Mouse (Mus musculus) left cerebral cortex, adult 11 months (tissue): ENCODE measurements around the gene Slf2.

Source experiments
- DNase-seq: peaks from one replicate; pipeline ENCODE4 v3.0.0; 2022; ENCODE audit warnings: low spot score

Slf2 gene

DNA sequence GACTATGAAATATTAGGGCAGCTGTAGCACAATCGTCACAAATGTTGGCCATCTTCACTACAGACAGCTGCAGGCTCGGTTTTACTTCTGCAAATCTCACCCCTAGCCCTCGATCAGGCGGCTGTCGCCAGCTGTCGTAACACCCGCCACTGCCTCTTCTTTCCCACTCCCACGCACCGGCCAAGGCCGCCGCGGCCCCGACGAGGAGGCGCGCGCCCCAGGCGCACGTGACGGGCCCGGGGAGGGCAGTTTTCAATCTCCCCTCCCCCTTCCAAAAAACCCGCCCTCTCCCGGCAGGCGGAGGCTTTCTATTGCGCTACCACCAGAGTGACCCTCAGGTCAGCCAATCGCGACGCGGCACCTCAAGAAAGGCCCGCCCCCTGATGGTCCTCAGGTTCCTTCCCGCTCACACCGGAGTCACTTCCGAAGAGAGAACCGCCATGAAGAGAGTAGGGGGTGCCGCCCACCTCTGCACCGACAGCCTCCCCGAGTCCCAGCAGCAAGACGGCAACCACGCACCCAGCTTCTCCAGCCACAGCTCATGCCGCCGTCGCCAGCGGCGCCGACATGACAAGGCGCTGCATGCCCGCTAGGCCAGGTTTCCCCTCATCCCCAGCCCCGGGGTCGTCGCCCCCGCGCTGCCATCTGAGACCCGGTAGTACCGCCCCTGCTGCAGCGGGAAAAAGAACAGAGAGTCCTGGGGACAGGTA, at the start of gene Slf2:
Gene Slf2, plus strand, starts transcription at position 408 of the 710 bp plus-strand sequence.
- DNase-seq, result peak; percentile 98

DNA sequence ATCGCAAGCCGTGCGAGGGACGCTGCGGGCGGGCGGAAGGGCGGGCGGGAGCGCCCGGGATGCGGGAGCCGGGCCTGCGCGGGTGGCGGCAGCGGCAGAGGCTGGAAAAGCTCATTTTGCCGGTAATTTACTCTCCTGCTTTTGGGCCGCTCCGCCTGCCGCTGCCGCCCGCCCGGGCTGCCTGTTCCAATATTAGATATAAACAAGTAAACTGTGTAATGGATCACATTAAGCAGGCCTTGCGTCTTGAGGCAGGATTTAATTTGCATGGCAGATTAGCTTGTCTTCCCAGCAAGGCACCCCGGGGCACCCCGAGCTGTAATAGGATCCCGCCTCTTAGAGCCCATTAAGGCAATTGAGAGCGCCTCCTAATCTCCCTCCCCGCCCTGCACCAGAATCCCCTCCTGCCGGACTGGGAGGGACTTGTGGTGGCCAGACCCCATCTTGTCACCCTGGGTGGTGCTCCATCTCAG, 48.4 kb upstream of the Slf2 start:
- no peak for DNase-seq

GRCm38 (mm10) chr19:44884331-44884730, 46.6 kb upstream of the Slf2 start:
- no peak for DNase-seq

- no peak for DNase-seq
These were observed 44.5 kb upstream of the Slf2 start for GRCm38 (mm10) chr19:44886475-44886874.

DNA sequence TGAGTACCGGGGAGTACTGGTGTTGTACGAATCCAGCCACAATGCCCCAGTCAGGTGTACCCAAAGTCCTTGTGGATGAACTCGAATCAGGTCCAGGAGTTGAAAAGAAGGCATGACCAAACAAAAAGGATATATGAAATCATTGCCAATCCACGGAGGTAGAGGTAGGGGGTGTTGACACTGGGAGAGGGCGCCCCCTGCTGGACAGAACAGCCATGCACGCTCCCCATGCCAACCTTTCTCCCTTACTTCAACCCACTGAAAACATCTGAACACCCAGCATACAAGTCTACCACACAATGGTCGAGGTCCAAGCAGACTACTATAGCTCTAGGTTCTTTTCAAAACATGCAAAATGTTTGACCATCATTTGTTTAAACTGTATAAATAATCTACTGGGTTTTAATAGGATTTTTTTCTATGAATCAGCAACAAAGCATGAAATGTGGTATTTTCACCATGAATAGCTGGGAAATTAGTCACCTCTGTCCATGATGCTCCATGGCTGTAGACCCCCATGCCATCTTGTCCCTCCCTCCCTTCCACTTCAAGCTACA, 43.2 kb upstream of the Slf2 start:
- peak; percentile 21 for DNase-seq

DNA sequence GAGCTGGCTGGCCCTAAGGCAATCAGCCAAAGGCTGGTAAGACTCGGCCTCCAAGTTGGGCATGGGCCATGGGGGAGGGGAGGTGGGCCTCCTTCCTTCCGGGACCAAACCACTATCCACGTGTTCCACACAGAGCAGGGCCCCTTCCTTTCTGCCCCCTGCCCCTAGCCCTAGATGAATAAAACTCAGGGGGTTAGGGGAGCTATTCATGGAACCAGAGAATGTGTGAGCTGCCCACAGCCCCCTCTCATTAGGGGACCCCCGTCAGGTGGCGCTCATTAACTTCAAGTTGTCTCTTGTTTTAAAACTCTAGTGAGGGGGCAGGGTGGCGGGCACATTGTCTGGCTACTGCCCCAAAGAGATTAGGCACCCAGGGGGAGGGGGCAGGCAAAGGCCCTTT, 41.4 kb upstream of the Slf2 start:
- DNase-seq, result no peak

GRCm38 (mm10) chr19:44891446-44891845, 39.5 kb upstream of the Slf2 start:
- no peak for DNase-seq

DNA sequence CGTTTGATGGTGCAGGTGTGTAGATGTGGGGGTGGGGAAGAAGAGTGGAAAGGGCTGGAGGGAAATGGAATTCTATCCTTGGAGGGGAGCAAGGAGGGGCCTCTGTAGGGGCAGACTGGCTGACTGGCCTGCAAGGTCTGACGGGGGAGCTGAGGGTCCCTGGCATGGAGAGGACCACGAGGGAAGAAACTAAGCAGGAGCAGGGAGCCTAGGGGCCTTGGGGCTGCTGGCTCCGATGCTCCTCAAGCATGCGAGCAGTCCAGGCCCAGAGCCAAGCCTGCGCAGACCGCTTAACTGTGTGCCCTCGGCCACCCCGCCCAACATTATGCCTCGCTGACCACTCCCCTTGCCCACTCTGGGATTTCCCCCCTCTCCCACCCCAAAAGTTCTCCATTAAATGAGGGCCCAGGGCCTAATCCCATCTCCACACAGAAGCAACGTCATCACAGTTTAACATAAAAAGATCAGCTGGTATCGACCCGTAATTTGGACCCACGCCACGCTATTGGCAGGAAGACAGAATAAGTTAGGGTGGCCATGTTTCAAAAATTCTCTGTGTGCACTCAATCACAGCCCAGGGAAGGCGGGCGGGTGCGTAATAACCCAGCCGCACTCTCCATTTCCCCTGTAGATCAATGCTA, 37.6 kb upstream of the Slf2 start:
- DNase-seq, result no peak

- DNase-seq, result peak; percentile 34
These were observed 35.7 kb upstream of the Slf2 start for GRCm38 (mm10) chr19:44895245-44895644.

DNA sequence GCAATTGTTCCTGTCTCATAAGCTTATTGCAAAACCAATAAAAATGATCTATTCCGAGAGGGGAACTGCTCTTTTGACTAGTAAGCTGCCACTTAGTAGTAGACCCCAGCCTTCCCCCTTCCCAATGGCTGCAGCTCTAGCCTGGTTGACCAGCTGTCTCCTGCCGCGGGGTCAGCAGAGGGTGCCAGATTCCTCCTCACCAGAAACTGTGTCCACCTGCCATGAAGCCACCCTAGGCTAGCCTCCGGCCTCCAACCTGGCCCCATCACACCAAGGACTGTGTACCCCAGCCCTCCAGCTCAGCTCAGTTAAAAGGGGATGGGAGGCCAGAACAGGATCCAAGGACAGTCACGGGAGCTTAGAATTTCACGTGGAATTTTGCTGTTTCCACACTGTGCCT, 34.5 kb upstream of the Slf2 start:
- DNase-seq, result no peak

- DNase-seq, result no peak
These were observed 33.4 kb upstream of the Slf2 start for GRCm38 (mm10) chr19:44897521-44897920.

GRCm38 (mm10) chr19:44898646-44899045, 32.3 kb upstream of the Slf2 start:
- DNase-seq, result no peak

- DNase-seq, result no peak
These were observed 31.7 kb upstream of the Slf2 start for GRCm38 (mm10) chr19:44899104-44899793.

DNA sequence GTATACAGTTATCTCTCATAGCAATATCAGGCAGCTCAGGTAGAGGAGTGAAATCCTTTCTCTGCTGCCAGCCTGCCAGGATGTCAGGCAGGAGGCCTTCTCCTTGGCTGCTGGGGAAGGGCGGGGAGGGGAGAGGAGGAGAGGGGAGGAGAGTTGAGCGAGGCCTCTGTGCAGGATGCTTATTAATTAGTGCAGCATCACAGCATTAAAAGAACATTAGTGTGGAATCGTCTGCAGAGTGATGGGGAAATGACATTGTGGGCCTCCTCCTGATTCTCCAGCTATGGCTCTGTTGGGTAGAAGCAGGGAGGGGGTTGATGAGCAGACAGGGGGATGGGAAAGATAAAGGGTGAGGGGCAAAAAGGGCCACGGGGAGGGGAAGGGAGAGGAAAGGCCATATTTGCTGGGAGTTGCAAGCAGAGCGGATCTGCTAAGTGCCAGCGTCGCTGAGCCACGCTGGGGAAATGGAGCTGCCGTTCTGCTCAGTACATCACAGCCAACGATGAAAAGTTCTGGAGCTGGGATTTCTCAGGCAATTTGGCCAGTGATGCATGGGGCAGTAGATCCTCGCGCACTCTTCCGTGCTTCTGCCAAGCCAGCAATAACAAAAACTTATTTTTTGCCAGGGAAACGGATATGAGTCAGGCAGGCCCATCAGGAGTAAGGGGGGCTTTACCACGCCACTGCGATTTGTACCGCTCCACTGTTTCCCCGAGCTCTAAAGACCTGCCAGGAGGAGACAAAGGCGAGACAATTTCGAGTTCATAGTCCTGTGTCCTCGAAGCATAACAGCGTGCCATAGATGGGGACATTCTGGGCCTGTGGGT, 30.8 kb upstream of the Slf2 start:
- DNase-seq, result no peak

GRCm38 (mm10) chr19:44901047-44901446, 29.9 kb upstream of the Slf2 start:
- no peak for DNase-seq

GRCm38 (mm10) chr19:44902324-44902723, 28.6 kb upstream of the Slf2 start:
- DNase-seq, result no peak

DNA sequence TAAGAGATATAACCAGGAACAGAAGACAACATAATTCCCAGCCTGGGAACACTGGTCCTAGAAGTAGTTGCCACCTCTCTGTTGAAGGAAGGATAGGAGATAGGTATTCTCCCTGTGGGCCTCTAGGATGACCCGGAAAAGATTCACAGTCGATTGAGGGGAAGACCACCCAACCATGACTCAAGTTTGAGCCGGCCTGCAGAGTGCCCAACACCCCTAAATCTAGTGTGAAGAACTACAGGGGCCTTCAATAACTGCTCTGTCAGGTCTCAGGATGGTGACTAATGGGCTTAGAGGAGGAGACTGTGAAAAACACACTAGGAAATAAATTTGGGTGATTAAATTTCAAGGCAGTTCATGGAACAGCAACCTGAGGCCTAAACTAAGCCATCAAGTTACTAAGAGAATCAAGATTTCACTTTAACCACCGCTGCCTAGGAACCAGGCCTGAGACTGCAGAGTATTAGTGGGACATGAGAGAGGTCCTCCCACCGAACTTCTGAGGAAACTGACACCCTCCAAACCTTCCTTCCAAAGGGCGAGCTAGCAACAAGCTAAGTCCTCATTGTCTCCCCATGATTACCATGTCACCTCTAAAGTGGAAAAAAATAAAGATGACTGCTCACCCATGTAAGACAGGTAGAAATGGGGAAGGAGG, 27.5 kb upstream of the Slf2 start:
- no peak for DNase-seq

DNA sequence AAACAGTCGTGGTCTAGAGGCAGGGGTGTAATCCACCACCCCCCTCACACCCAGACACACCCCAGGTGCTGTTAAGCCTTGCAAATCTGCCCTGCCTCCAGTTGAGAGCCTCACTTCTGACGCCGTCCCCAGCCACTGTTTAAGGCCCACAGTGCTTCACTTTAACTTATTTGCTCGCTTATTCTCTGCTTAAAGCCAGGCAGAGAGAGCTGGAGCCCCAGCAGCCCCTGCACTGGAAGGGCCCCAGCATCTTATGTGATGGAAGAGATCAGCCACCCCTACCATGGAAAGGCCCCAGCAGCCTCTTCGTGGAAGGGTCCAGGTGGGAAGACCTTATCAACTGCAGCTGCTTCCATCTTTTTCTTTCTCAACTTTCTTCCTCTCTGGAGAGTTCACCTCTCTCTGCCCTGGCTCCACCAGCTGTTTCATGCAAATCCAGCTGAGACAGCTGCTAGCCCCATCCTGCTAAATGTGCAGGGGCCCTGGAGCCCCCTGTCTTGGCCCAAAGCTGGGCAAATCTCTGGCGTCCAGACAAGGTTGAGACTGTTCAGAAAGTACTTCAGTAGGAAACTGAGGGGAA, 26.7 kb upstream of the Slf2 start:
- DNase-seq, result no peak

DNA sequence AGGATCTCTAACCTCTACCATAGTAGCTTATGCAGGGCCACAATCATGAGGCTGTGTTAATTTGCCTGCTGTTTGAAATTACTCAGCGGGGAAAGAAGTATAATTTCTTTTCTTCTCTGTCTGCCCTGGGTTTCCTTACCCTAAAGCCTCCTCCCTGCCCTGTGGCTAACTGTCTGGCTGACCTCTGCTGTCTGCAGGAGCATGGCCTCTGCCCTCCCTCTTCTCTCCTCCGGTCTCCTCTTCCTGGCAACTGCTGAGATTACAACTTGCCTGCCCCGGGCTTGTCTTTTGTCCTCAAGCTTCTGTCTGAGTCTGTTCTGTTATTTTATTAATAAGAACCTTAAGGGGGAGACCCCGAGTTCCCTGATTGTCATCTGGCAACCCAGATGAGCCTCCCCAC, 25.6 kb upstream of the Slf2 start:
- DNase-seq, result no peak

GRCm38 (mm10) chr19:44907851-44908690, 22.9 kb upstream of the Slf2 start:
- no peak for DNase-seq
